Mouse (Mus musculus): ENCODE data around the gene Nop9. TPM values are rescaled to one million over a fixed set of nuclear protein-coding genes. Genes with fewer than 3 reads are reported as not detected.

The Nop9 gene
- total and polyA plus RNA-seq, 3 experiments: 38.5 to 92.1 (median 89.1) TPM

DNA sequence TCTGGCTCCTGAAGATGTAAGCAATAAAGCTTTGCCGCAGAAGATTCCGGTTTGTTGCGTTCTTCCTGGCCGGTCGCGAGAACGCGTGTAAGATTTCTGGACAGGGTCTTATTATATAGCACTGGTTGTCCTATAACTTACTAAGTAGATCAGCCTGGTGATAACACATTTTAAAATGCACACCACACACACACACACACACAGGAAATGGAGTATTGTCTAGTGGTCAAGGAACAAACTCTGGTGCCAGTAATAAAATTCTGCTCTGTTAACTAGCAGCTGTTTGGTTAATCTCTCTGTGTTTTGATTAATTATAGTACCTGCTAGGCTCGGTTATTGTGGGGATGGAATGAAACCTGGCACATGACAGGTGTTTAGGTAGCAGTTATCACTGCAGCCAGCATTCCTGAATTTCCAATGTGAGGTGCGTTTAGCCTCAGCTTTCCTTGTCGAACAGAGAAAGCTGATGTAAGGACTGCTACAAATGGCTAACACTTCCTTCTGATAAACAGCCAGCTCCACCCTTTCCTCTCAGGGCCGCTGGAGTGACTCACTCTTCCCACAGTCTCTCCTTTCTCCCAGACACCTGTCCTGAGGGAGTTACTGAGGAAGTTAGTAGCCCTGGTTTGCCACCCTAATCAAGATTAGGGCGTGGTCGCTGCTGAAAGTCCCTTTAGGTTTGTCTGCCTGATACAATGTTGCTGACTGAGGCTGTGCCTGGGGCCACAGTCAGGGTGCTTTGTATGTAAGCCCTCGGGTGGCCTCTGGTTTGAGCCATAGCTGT, 50.1 kb downstream of the Nop9 start:
- in situ Hi-C loops (cut with MboI; ENCODE audit: low pct_ligation_motif_present, low pct_unique_long_range_greater_than_20kb, low sequenced_read_pairs) (no loop called here), dilution Hi-C loops (cut with MboI; ENCODE audit: extremely low pct_ligation_motif_present, extremely low pct_unique_long_range_greater_than_20kb, low sequenced_read_pairs) (no loop called here)
- Histone ChIP-seq H3K4me3 (replicated peaks in 1 of 3; ENCODE audit: low read depth in 2 of 3, low read length in 2 of 3, poor library complexity in 1 of 3) (no peak overlapping the region), H3K27ac (ENCODE audit: insufficient read depth, low read depth) (no peak overlapping the region), H3K36me3 (replicated peaks in 1 of 2; ENCODE audit: control insufficient read depth in 1 of 2, insufficient read depth in 1 of 2, low read length in 1 of 2) (no peaks in the 10 kb centered on the region), H3K4me1 (ENCODE audit: control insufficient read depth in 1 of 2, insufficient read depth in 2 of 2) (peaks cover 0 to 7% of the 10 kb centered on the region in 2 experiments; a peak in 2 of 4 replicates), H3K79me2 (replicated peaks; ENCODE audit: control insufficient read depth, extremely low read depth, insufficient read depth, poor library complexity, severe bottlenecking) (no peaks in the 10 kb centered on the region), H3K9me3 (replicated peaks; ENCODE audit: low read length) (no peaks in the 10 kb centered on the region), H3K4me2 (ENCODE audit: insufficient read depth, low read depth, poor library complexity, severe bottlenecking) (no peak overlapping the region), H3K27me3 (replicated peaks) (no peaks in the 10 kb centered on the region), H3K9ac (ENCODE audit: insufficient read depth, low read depth) (no peak overlapping the region)
- DNase-seq (ENCODE audit: extremely low read depth): peak; percentile 16
- no peak for TF ChIP-seq ZNF384 (IDR thresholded peaks at IDR 0.05; ENCODE audit: low read depth, low read length)
- no peak for TF ChIP-seq MEF2A (IDR thresholded peaks at IDR 0.05; ENCODE audit: borderline replicate concordance, low read depth, low read length)

Other genes with a start within 250 kb of the Nop9 start
Only the 20 nearest of the 35 such genes appear.
- gene Rec8, start 127.7 kb upstream of the Nop9 start, total RNA-seq (2012; rRNA removed): not detected in 2 replicates
- gene Rec8, start 127.7 kb upstream of the Nop9 start, total RNA-seq (2014; rRNA removed): not detected in 2 replicates
- gene Rec8, start 127.7 kb upstream of the Nop9 start, polyA plus RNA-seq (2012; ENCODE audit: insufficient read length, low read depth): not detected in 2 replicates
- 84.8 and 95.0 TPM in 2 replicates for gene Ipo4, start 109.7 kb upstream of the Nop9 start, total RNA-seq (2012; rRNA removed)
- 47.5 TPM in 2 replicates for gene Ipo4, start 109.7 kb upstream of the Nop9 start, total RNA-seq (2014; rRNA removed)
- gene Ipo4, start 109.7 kb upstream of the Nop9 start, polyA plus RNA-seq (2012; ENCODE audit: insufficient read length, low read depth): 164 and 175 TPM in 2 replicates
- gene Gm49378, start 107.8 kb upstream of the Nop9 start, total RNA-seq (2012; rRNA removed): 0.17 TPM in 1 of 2 replicates, not detected in the other
- gene Gm49378, start 107.8 kb upstream of the Nop9 start, total RNA-seq (2014; rRNA removed): 9.1 and 11.7 TPM in 2 replicates
- gene Gm49378, start 107.8 kb upstream of the Nop9 start, polyA plus RNA-seq (2012; ENCODE audit: insufficient read length, low read depth): 8.7 TPM in 1 of 2 replicates, not detected in the other
- 51.3 and 57.8 TPM in 2 replicates for gene Tm9sf1, start 101.9 kb upstream of the Nop9 start, total RNA-seq (2012; rRNA removed)
- 36.1 and 39.5 TPM in 2 replicates for gene Tm9sf1, start 101.9 kb upstream of the Nop9 start, total RNA-seq (2014; rRNA removed)
- gene Tm9sf1, start 101.9 kb upstream of the Nop9 start, polyA plus RNA-seq (2012; ENCODE audit: insufficient read length, low read depth): 58.0 and 65.3 TPM in 2 replicates
- 0.29 and 0.30 TPM in 2 replicates for gene Tssk4, start 95.5 kb upstream of the Nop9 start, total RNA-seq (2012; rRNA removed)
- 0.14 TPM in 1 of 2 replicates, not detected in the other for gene Tssk4, start 95.5 kb upstream of the Nop9 start, total RNA-seq (2014; rRNA removed)
- gene Tssk4, start 95.5 kb upstream of the Nop9 start, polyA plus RNA-seq (2012; ENCODE audit: insufficient read length, low read depth): 0.26 and 0.31 TPM in 2 replicates
- gene Mdp1, start 85.2 kb upstream of the Nop9 start, total RNA-seq (2012; rRNA removed): 25.1 and 25.6 TPM in 2 replicates
- 30.9 and 39.0 TPM in 2 replicates for gene Mdp1, start 85.2 kb upstream of the Nop9 start, total RNA-seq (2014; rRNA removed)
- 23.4 and 26.0 TPM in 2 replicates for gene Mdp1, start 85.2 kb upstream of the Nop9 start, polyA plus RNA-seq (2012; ENCODE audit: insufficient read length, low read depth)
- 34.3 and 37.3 TPM in 2 replicates for gene Gmpr2, start 73.8 kb upstream of the Nop9 start, total RNA-seq (2012; rRNA removed)
- 51.3 and 54.9 TPM in 2 replicates for gene Gmpr2, start 73.8 kb upstream of the Nop9 start, total RNA-seq (2014; rRNA removed)
- 34.7 and 44.3 TPM in 2 replicates for gene Gmpr2, start 73.8 kb upstream of the Nop9 start, polyA plus RNA-seq (2012; ENCODE audit: insufficient read length, low read depth)
- 378 and 515 TPM in 2 replicates for gene Nedd8, start 73.6 kb upstream of the Nop9 start, total RNA-seq (2012; rRNA removed)
- gene Nedd8, start 73.6 kb upstream of the Nop9 start, total RNA-seq (2014; rRNA removed): 272 and 276 TPM in 2 replicates
- gene Nedd8, start 73.6 kb upstream of the Nop9 start, polyA plus RNA-seq (2012; ENCODE audit: insufficient read length, low read depth): 513 and 653 TPM in 2 replicates
- 25.2 and 29.1 TPM in 2 replicates for gene Tinf2, start 63.9 kb upstream of the Nop9 start, total RNA-seq (2012; rRNA removed)
- 21.4 and 23.3 TPM in 2 replicates for gene Tinf2, start 63.9 kb upstream of the Nop9 start, total RNA-seq (2014; rRNA removed)
- 31.1 and 33.2 TPM in 2 replicates for gene Tinf2, start 63.9 kb upstream of the Nop9 start, polyA plus RNA-seq (2012; ENCODE audit: insufficient read length, low read depth)
- not detected in 2 replicates for gene Tgm1, start 31.8 kb upstream of the Nop9 start, total RNA-seq (2012; rRNA removed)
- gene Tgm1, start 31.8 kb upstream of the Nop9 start, total RNA-seq (2014; rRNA removed): 0.07 TPM in 1 of 2 replicates, not detected in the other
- 0.14 and 0.16 TPM in 2 replicates for gene Tgm1, start 31.8 kb upstream of the Nop9 start, polyA plus RNA-seq (2012; ENCODE audit: insufficient read length, low read depth)
- 19.1 and 21.9 TPM in 2 replicates for gene Rabggta, start 23.4 kb upstream of the Nop9 start, total RNA-seq (2012; rRNA removed)
- 12.0 and 16.2 TPM in 2 replicates for gene Rabggta, start 23.4 kb upstream of the Nop9 start, total RNA-seq (2014; rRNA removed)
- 12.8 and 13.9 TPM in 2 replicates for gene Rabggta, start 23.4 kb upstream of the Nop9 start, polyA plus RNA-seq (2012; ENCODE audit: insufficient read length, low read depth)
- 23.6 and 33.2 TPM in 2 replicates for gene Dhrs1, start within 50 bp of the Nop9 start, total RNA-seq (2012; rRNA removed)
- 22.1 and 26.1 TPM in 2 replicates for gene Dhrs1, start within 50 bp of the Nop9 start, total RNA-seq (2014; rRNA removed)
- gene Dhrs1, start within 50 bp of the Nop9 start, polyA plus RNA-seq (2012; ENCODE audit: insufficient read length, low read depth): 21.1 and 34.1 TPM in 2 replicates
- 2.3 and 2.6 TPM in 2 replicates for gene Cideb, start 12.8 kb downstream of the Nop9 start, total RNA-seq (2012; rRNA removed)
- gene Cideb, start 12.8 kb downstream of the Nop9 start, total RNA-seq (2014; rRNA removed): not detected in 2 replicates
- gene Cideb, start 12.8 kb downstream of the Nop9 start, polyA plus RNA-seq (2012; ENCODE audit: insufficient read length, low read depth): 0.49 and 0.61 TPM in 2 replicates
- gene Ltb4r2, start 15.7 kb downstream of the Nop9 start, total RNA-seq (2012; rRNA removed): 0.04 and 0.13 TPM in 2 replicates
- gene Ltb4r2, start 15.7 kb downstream of the Nop9 start, total RNA-seq (2014; rRNA removed): 0.05 TPM in 1 of 2 replicates, not detected in the other
- not detected in 2 replicates for gene Ltb4r2, start 15.7 kb downstream of the Nop9 start, polyA plus RNA-seq (2012; ENCODE audit: insufficient read length, low read depth)
- gene Ltb4r1, start 20.3 kb downstream of the Nop9 start, total RNA-seq (2012; rRNA removed): 0.13 TPM in 1 of 2 replicates, not detected in the other
- gene Ltb4r1, start 20.3 kb downstream of the Nop9 start, total RNA-seq (2014; rRNA removed): 0.16 and 0.21 TPM in 2 replicates
- 0.33 TPM in 1 of 2 replicates, not detected in the other for gene Ltb4r1, start 20.3 kb downstream of the Nop9 start, polyA plus RNA-seq (2012; ENCODE audit: insufficient read length, low read depth)
- not detected in 2 replicates for gene Adcy4, start 38.4 kb downstream of the Nop9 start, total RNA-seq (2012; rRNA removed)
- not detected in 2 replicates for gene Adcy4, start 38.4 kb downstream of the Nop9 start, total RNA-seq (2014; rRNA removed)
- gene Adcy4, start 38.4 kb downstream of the Nop9 start, polyA plus RNA-seq (2012; ENCODE audit: insufficient read length, low read depth): not detected in 2 replicates
- gene Ripk3, start 43.2 kb downstream of the Nop9 start, total RNA-seq (2012; rRNA removed): 1.0 and 2.0 TPM in 2 replicates
- gene Ripk3, start 43.2 kb downstream of the Nop9 start, total RNA-seq (2014; rRNA removed): 0.15 and 0.80 TPM in 2 replicates
- gene Ripk3, start 43.2 kb downstream of the Nop9 start, polyA plus RNA-seq (2012; ENCODE audit: insufficient read length, low read depth): 1.00 TPM in 1 of 2 replicates, not detected in the other
- not detected in 2 replicates for gene Nfatc4, start 77.5 kb downstream of the Nop9 start, total RNA-seq (2012; rRNA removed)
- not detected in 2 replicates for gene Nfatc4, start 77.5 kb downstream of the Nop9 start, total RNA-seq (2014; rRNA removed)
- not detected in 2 replicates for gene Nfatc4, start 77.5 kb downstream of the Nop9 start, polyA plus RNA-seq (2012; ENCODE audit: insufficient read length, low read depth)
- under 0.01 and 0.04 TPM in 2 replicates for gene Nynrin, start 108.3 kb downstream of the Nop9 start, total RNA-seq (2012; rRNA removed)
- not detected in 2 replicates for gene Nynrin, start 108.3 kb downstream of the Nop9 start, total RNA-seq (2014; rRNA removed)
- gene Nynrin, start 108.3 kb downstream of the Nop9 start, polyA plus RNA-seq (2012; ENCODE audit: insufficient read length, low read depth): 0.04 and 0.10 TPM in 2 replicates
- gene Cbln3, start 138.7 kb downstream of the Nop9 start, total RNA-seq (2012; rRNA removed): 0.08 and 0.17 TPM in 2 replicates
- 0.14 and 0.26 TPM in 2 replicates for gene Cbln3, start 138.7 kb downstream of the Nop9 start, total RNA-seq (2014; rRNA removed)
- 0.14 and 0.24 TPM in 2 replicates for gene Cbln3, start 138.7 kb downstream of the Nop9 start, polyA plus RNA-seq (2012; ENCODE audit: insufficient read length, low read depth)